Mouse (Mus musculus): ENCODE data around the gene Phgdh. TPM values are rescaled to one million over a fixed set of nuclear protein-coding genes. Genes with fewer than 3 reads are reported as not detected.

The Phgdh gene
- total RNA-seq, 1 experiment = 162 TPM

DNA sequence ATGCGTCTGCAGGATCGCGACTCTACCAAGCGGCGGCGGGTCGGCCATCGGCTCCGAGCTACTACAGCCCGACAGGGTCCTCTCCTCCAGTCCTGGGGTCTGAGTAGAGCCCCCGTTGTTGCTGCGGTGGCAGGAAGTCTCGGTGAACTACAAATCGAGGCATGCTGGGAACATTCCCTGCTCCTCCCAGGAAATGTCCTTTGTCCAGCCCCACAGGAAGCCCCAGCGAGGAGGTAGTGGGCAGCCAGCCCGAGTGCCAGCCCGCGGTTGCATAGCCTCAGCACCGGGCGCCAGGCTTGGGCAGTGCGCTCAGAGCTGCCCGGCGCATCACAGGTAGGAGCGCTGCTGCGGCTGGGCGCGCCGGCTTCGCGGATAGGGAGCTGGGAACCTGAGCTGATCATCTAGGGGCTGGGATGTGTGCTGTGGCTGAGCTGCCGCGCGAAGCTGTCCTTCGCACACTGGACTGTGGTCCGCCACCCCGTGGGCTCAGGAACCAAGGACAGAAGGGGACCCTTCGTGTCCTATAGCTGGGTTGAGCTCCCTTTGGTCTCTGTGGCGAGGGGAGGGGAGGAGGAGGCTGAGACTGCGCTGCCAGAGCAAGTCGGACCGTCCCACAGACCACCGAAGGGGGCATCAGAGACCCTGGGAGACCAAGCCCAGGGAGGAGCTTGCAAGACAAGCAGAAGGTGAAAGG, 42.6 kb upstream of the Phgdh start, which contains the start of gene Zfp697:
TSS of gene Zfp697 (plus strand) at position 216 of the 694 bp plus-strand sequence.
- DNase-seq (ENCODE audit: low read depth, low spot score) = no peak
- Histone ChIP-seq H3K36me3 (ENCODE audit: control insufficient read depth, insufficient read depth, low read length, poor library complexity, severe bottlenecking) (no peaks in the 10 kb centered on the region), H3K9me3 (ENCODE audit: control insufficient read depth, insufficient read depth, low read depth, low read length) (no peaks in the 10 kb centered on the region), H3K4me3 (ENCODE audit: insufficient read depth in 1 of 2, low read depth in 1 of 2, low read length in 2 of 2, poor library complexity in 1 of 2, severe bottlenecking in 1 of 2) (peak within 1 kb of the TSS; percentile 82 to 98), H3K4me1 (ENCODE audit: control insufficient read depth in 2 of 2, insufficient read depth in 2 of 2, low read length in 2 of 2, poor library complexity in 1 of 2) (peaks cover 0 to 5% of the 10 kb centered on the region in 2 experiments; a peak in 1 of 4 replicates), H3K27ac (ENCODE audit: insufficient read depth, low read depth, low read length, poor library complexity, severe bottlenecking) (no peak within 1 kb of the TSS), H3K9ac (ENCODE audit: insufficient read depth, low read depth, low read length, poor library complexity, severe bottlenecking) (peak within 1 kb of the TSS; percentile 69)
- in situ Hi-C loops (cut with MboI; ENCODE audit: low sequenced_read_pairs in 2 of 2, unreplicated experiment in 2 of 2) = no loop called here
- TF ChIP-seq CHD2 (IDR thresholded peaks at IDR 0.05; ENCODE audit: low read depth, low read length) (no peak), HCFC1 (IDR thresholded peaks at IDR 0.05; ENCODE audit: borderline replicate concordance, insufficient read depth, low read length) (0 out of 2 replicates have a peak, but pooled peaks have one; percentile 31)

DNA sequence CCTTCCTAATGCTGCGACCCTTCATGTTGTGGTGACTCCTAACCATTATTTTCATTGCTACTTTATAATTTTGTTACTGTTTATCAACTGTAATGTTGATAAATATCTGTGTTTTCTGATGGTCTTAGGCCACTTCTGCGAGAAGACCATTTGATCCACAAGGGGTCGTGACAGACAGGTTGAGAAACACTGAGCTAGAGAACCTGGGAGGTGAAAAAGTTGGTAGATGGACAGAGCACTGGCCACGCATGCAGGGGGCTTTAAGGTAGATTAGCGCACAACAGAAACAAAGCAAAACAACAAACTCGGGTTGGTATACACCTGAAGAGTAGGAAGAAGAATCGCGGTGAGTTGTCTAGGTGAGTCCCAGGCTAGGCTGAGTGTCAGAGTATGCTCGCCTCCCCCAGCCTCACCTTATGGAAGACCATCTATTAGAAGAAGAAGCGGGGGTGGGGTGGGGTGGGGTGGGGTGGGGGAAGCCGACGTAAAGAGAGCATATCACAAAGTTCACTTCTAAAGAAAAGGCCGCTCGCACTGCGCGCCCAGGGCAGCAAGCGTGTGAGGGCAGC, 42.0 kb upstream of the Phgdh start:
- no peaks in the 10 kb centered on the region for H3K36me3 ChIP-seq (ENCODE audit: control insufficient read depth, insufficient read depth, low read length, poor library complexity, severe bottlenecking)
- H3K27ac ChIP-seq (ENCODE audit: insufficient read depth, low read depth, low read length, poor library complexity, severe bottlenecking) = no peak overlapping the region

DNA sequence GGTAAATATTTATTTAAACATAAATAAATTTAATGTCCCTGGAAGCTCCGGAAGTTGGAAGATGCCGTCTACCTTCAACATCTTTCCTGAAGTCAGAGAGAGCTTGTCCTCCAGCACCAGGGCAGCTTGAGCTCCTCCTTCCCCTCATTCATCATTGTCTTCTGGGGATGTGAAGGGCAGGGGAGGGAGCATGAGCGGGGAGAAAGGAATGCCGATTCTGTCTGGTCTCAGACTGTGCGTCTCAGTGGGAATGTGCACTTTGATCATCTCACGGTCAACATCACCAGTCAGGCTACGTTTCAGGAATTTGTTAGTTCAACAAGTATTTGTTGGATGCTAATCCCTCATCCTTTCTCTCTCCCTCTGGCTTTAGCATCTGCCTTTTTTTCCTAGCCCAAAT, 39.4 kb upstream of the Phgdh start:
- in situ Hi-C loops (cut with MboI; ENCODE audit: low sequenced_read_pairs in 2 of 2, unreplicated experiment in 2 of 2) = no loop called here
- H3K9me3 ChIP-seq (ENCODE audit: control insufficient read depth, insufficient read depth, low read depth, low read length) = no peaks in the 10 kb centered on the region
- no peaks in the 10 kb centered on the region for H3K36me3 ChIP-seq (ENCODE audit: control insufficient read depth, insufficient read depth, low read length, poor library complexity, severe bottlenecking)
- no peak overlapping the region for H3K9ac ChIP-seq (ENCODE audit: insufficient read depth, low read depth, low read length, poor library complexity, severe bottlenecking)
- no peak overlapping the region for H3K4me3 ChIP-seq (ENCODE audit: insufficient read depth in 1 of 2, low read depth in 1 of 2, low read length in 2 of 2, poor library complexity in 1 of 2, severe bottlenecking in 1 of 2)
- no peak for TF ChIP-seq MAFK (IDR thresholded peaks at IDR 0.05; ENCODE audit: insufficient read depth, low read depth, low read length)
- no peak for TF ChIP-seq HCFC1 (IDR thresholded peaks at IDR 0.05; ENCODE audit: borderline replicate concordance, insufficient read depth, low read length)
- no peak for TF ChIP-seq ZC3H11A (IDR thresholded peaks at IDR 0.05; ENCODE audit: borderline replicate concordance, low read depth, low read length)
- TF ChIP-seq ZNF384 (IDR thresholded peaks at IDR 0.05; ENCODE audit: low read depth, low read length) = no peak
- DNase-seq (ENCODE audit: low read depth, low spot score) = no peak
- H3K27ac ChIP-seq (ENCODE audit: insufficient read depth, low read depth, low read length, poor library complexity, severe bottlenecking) = no peak overlapping the region
- peaks cover 0 to 5% of the 10 kb centered on the region in 2 experiments; a peak in 1 of 4 replicates for H3K4me1 ChIP-seq (ENCODE audit: control insufficient read depth in 2 of 2, insufficient read depth in 2 of 2, low read length in 2 of 2, poor library complexity in 1 of 2)

More for the DNA sequence above, 42.0 kb upstream of the Phgdh start:
- TF ChIP-seq CHD2 (IDR thresholded peaks at IDR 0.05; ENCODE audit: low read depth, low read length) (no peak), HCFC1 (IDR thresholded peaks at IDR 0.05; ENCODE audit: borderline replicate concordance, insufficient read depth, low read length) (no peak), ZC3H11A (IDR thresholded peaks at IDR 0.05; ENCODE audit: borderline replicate concordance, low read depth, low read length) (no peak), MAFK (IDR thresholded peaks at IDR 0.05; ENCODE audit: insufficient read depth, low read depth, low read length) (no peak), ZNF384 (IDR thresholded peaks at IDR 0.05; ENCODE audit: low read depth, low read length) (no peak)
- in situ Hi-C loops (cut with MboI; ENCODE audit: low sequenced_read_pairs in 2 of 2, unreplicated experiment in 2 of 2) = no loop called here
- no peaks in the 10 kb centered on the region for H3K9me3 ChIP-seq (ENCODE audit: control insufficient read depth, insufficient read depth, low read depth, low read length)
- peaks cover 0 to 5% of the 10 kb centered on the region in 2 experiments; a peak in 1 of 4 replicates for H3K4me1 ChIP-seq (ENCODE audit: control insufficient read depth in 2 of 2, insufficient read depth in 2 of 2, low read length in 2 of 2, poor library complexity in 1 of 2)
- H3K9ac ChIP-seq (ENCODE audit: insufficient read depth, low read depth, low read length, poor library complexity, severe bottlenecking) = peak overlapping the region; percentile 69
- no peak for DNase-seq (ENCODE audit: low read depth, low spot score)
- H3K4me3 ChIP-seq (ENCODE audit: insufficient read depth in 1 of 2, low read depth in 1 of 2, low read length in 2 of 2, poor library complexity in 1 of 2, severe bottlenecking in 1 of 2) = peak overlapping the region; percentile 82 to 98

GRCm38 (mm10) chr3:98378267-98378666, 38.5 kb upstream of the Phgdh start:
- Histone ChIP-seq H3K27ac (ENCODE audit: insufficient read depth, low read depth, low read length, poor library complexity, severe bottlenecking) (no peak overlapping the region), H3K36me3 (ENCODE audit: control insufficient read depth, insufficient read depth, low read length, poor library complexity, severe bottlenecking) (no peaks in the 10 kb centered on the region), H3K4me1 (ENCODE audit: control insufficient read depth in 2 of 2, insufficient read depth in 2 of 2, low read length in 2 of 2, poor library complexity in 1 of 2) (peaks cover 0 to 5% of the 10 kb centered on the region in 2 experiments; a peak in 1 of 4 replicates), H3K9me3 (ENCODE audit: control insufficient read depth, insufficient read depth, low read depth, low read length) (no peaks in the 10 kb centered on the region), H3K4me3 (ENCODE audit: insufficient read depth in 1 of 2, low read depth in 1 of 2, low read length in 2 of 2, poor library complexity in 1 of 2, severe bottlenecking in 1 of 2) (no peak overlapping the region), H3K9ac (ENCODE audit: insufficient read depth, low read depth, low read length, poor library complexity, severe bottlenecking) (no peak overlapping the region)
- TF ChIP-seq HCFC1 (IDR thresholded peaks at IDR 0.05; ENCODE audit: borderline replicate concordance, insufficient read depth, low read length) = no peak
- no peak for TF ChIP-seq MAFK (IDR thresholded peaks at IDR 0.05; ENCODE audit: insufficient read depth, low read depth, low read length)
- no peak for TF ChIP-seq ZC3H11A (IDR thresholded peaks at IDR 0.05; ENCODE audit: borderline replicate concordance, low read depth, low read length)
- no peak for TF ChIP-seq CHD2 (IDR thresholded peaks at IDR 0.05; ENCODE audit: low read depth, low read length)
- no peak for TF ChIP-seq ZNF384 (IDR thresholded peaks at IDR 0.05; ENCODE audit: low read depth, low read length)
- DNase-seq (ENCODE audit: low read depth, low spot score) = no peak
- in situ Hi-C loops (cut with MboI; ENCODE audit: low sequenced_read_pairs in 2 of 2, unreplicated experiment in 2 of 2) = no loop called here

All from ES-E14 (cell line).